Comparison of ENCODE assay signal across 8 mouse cellular contexts in the genomic region with DNA sequence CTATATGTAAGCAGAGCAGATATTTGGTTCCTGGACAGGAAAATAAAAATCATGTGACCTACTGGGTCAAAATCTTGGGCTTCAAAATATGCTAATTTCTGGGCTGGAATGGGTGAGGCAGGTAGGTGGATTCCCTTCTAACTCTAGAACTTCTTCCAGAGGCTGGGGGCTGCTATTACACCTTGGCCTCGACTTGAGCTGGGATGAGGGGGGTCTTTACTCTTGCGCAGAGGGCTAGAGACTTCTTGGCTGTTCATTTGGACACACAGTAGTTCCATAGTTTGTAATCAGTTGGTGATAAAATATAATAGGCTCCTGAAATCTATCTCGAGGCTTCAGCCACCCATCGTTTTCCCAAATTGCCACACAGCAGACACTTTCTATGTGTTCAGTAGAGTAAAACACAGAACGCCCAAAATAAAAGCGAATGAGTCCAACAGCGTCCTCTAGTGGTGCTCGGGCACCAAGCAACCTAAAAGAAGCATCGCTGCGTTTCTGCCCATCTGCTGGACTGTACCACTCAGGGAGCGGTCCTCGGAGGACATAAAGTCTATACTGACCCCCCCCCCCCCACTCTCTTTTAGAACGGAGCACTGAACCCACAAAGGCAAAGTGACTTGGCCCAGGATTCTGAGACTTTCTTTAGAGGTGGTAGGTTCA. TPM values are rescaled to one million over a fixed set of nuclear protein-coding genes. Genes with fewer than 3 reads are reported as not detected.
DNase-seq lines count a peak whose midpoint lies in the region; ATAC-seq and TF ChIP-seq lines count a peak whose summit lies in the region.

No protein-coding gene starts in this region.

- in situ Hi-C loops in ES-E14 (cut with MboI; ENCODE audit: low sequenced_read_pairs in 2 of 2, unreplicated experiment in 2 of 2) = no loop called here

- no peak overlapping the region; the same call in 1 of the 2 replicates for H3K9ac ChIP-seq in ES-E14 (ENCODE audit: insufficient read depth, low read depth, low read length, poor library complexity, severe bottlenecking)
- peak overlapping the region; percentile 53 for H3K9ac ChIP-seq in forebrain, embryonic 15.5 days (replicated peaks)
- peak overlapping the region; percentile 84 for H3K9ac ChIP-seq in liver, postnatal 0 days (replicated peaks)
- peak overlapping the region; percentile 76 for H3K9ac ChIP-seq in neural tube, embryonic 13.5 days

- no peaks in the 10 kb centered on the region for H3K36me3 ChIP-seq in ES-E14 (ENCODE audit: control insufficient read depth, insufficient read depth, low read length, poor library complexity, severe bottlenecking)
- H3K36me3 ChIP-seq in forebrain, embryonic 15.5 days = no peaks in the 10 kb centered on the region
- peaks cover 6% of the 10 kb centered on the region for H3K36me3 ChIP-seq in liver, postnatal 0 days (replicated peaks; ENCODE audit: insufficient read depth, low read length)
- H3K36me3 ChIP-seq in neural tube, embryonic 13.5 days = no peaks in the 10 kb centered on the region
- H3K36me3 ChIP-seq in testis, adult 2 months (ENCODE audit: control insufficient read depth, insufficient read depth, low read length) = no peaks in the 10 kb centered on the region

- TF ChIP-seq CTCF in liver, postnatal 0 days (IDR thresholded peaks at IDR 0.05; ENCODE audit: low read depth) = peak; percentile 96
- peak; percentile 85; the same call in 1 of the 2 replicates for TF ChIP-seq CTCF in testis, adult 2 months (IDR thresholded peaks at IDR 0.05; ENCODE audit: control insufficient read depth, insufficient read depth, insufficient replicate concordance, low read depth, low read length)

- peak; percentile 71 for DNase-seq in ES-E14 (ENCODE audit: low read depth, low spot score)
- DNase-seq in cerebellum, adult 11 months = peak; percentile 81
- DNase-seq in heart, postnatal 25 days (ENCODE audit: low spot score) = peak; percentile 64
- DNase-seq in layer of hippocampus, adult 11-12 months (ENCODE audit: low spot score) = peak; percentile 89
- peak; percentile 88 for DNase-seq in liver, postnatal 0 days

- H3K9me3 ChIP-seq in ES-E14 (ENCODE audit: control insufficient read depth, insufficient read depth, low read depth, low read length) = no peaks in the 10 kb centered on the region
- H3K9me3 ChIP-seq in forebrain, embryonic 15.5 days = no peaks in the 10 kb centered on the region
- peaks cover 2% of the 10 kb centered on the region; the same call in 1 of the 2 replicates for H3K9me3 ChIP-seq in liver, postnatal 0 days (ENCODE audit: low read length)
- no peaks in the 10 kb centered on the region for H3K9me3 ChIP-seq in neural tube, embryonic 13.5 days

- no peak for TF ChIP-seq EP300 in liver, postnatal 0 days (IDR thresholded peaks at IDR 0.05; ENCODE audit: low read depth)

- H3K4me1 ChIP-seq in ES-E14 (ENCODE audit: control insufficient read depth in 2 of 2, insufficient read depth in 2 of 2, low read length in 2 of 2, poor library complexity in 1 of 2) = peaks cover 0 to 2% of the 10 kb centered on the region in 2 experiments; a peak in 1 of 4 replicates
- H3K4me1 ChIP-seq in forebrain, embryonic 15.5 days = peaks cover 9% of the 10 kb centered on the region
- H3K4me1 ChIP-seq in liver, postnatal 0 days (ENCODE audit: insufficient read depth) = peaks cover 26% of the 10 kb centered on the region
- H3K4me1 ChIP-seq in neural tube, embryonic 13.5 days (replicated peaks) = peaks cover 7% of the 10 kb centered on the region
- peaks cover 7% of the 10 kb centered on the region for H3K4me1 ChIP-seq in testis, adult 2 months (ENCODE audit: control insufficient read depth, insufficient read depth, low read length)

- no peak overlapping the region for H3K27ac ChIP-seq in ES-E14 (ENCODE audit: insufficient read depth, low read depth, low read length, poor library complexity, severe bottlenecking)
- 0 out of 2 replicates have a peak overlapping the region, but pooled peaks have one; percentile 49 for H3K27ac ChIP-seq in forebrain, embryonic 15.5 days (replicated peaks)
- H3K27ac ChIP-seq in liver, postnatal 0 days (ENCODE audit: low read depth) = peak overlapping the region; percentile 98
- H3K27ac ChIP-seq in neural tube, embryonic 13.5 days (replicated peaks) = 0 out of 2 replicates have a peak overlapping the region, but pooled peaks have one; percentile 46
- no peak overlapping the region for H3K27ac ChIP-seq in testis, adult 2 months (ENCODE audit: control insufficient read depth, insufficient read depth, low read depth, low read length)

- peak; percentile 72 for ATAC-seq in forebrain, embryonic 15.5 days (replicated peaks)
- peak; percentile 61 for ATAC-seq in liver, postnatal 0 days
- peak; percentile 66 for ATAC-seq in neural tube, embryonic 13.5 days (ENCODE audit: low read depth)

- TF ChIP-seq POLR2A in testis, adult 2 months (IDR thresholded peaks at IDR 0.05; ENCODE audit: control insufficient read depth, low read depth, low read length) = no peak

- intact Hi-C loops in heart, postnatal 25 days (cut with DNase I) = loop anchor here (5.0 to 10.0 kb wide), 3 partner anchors 36 to 343 kb away; a partner anchor contains a TSS

- WGBS in forebrain, embryonic 15.5 days = 7% methylated on average over 13 of the region's 13 CpGs
- 11% methylated on average over 13 of the region's 13 CpGs for WGBS in liver, postnatal 0 days (ENCODE audit: insufficient replicate concordance)
- WGBS in neural tube, embryonic 13.5 days = 9% methylated on average over 13 of the region's 13 CpGs

- H3K27me3 ChIP-seq in forebrain, embryonic 15.5 days = no peaks in the 10 kb centered on the region
- H3K27me3 ChIP-seq in liver, postnatal 0 days (ENCODE audit: insufficient read depth, low read length) = no peaks in the 10 kb centered on the region
- H3K27me3 ChIP-seq in neural tube, embryonic 13.5 days = no peaks in the 10 kb centered on the region
- no peaks in the 10 kb centered on the region for H3K27me3 ChIP-seq in testis, adult 2 months (ENCODE audit: control insufficient read depth, insufficient read depth, low read length)

- peak overlapping the region; percentile 90 for H3K4me2 ChIP-seq in forebrain, embryonic 15.5 days (replicated peaks)
- peak overlapping the region; percentile 98 for H3K4me2 ChIP-seq in liver, postnatal 0 days (ENCODE audit: low read depth, low read length)
- H3K4me2 ChIP-seq in neural tube, embryonic 13.5 days = peak overlapping the region; percentile 97

- peak overlapping the region; percentile 65 to 72 for H3K4me3 ChIP-seq in ES-E14 (ENCODE audit: insufficient read depth in 1 of 2, low read depth in 1 of 2, low read length in 2 of 2, poor library complexity in 1 of 2, severe bottlenecking in 1 of 2)
- H3K4me3 ChIP-seq in forebrain, embryonic 15.5 days = peak overlapping the region; percentile 53
- H3K4me3 ChIP-seq in liver, postnatal 0 days (ENCODE audit: low read depth, low read length) = peak overlapping the region; percentile 92
- peak overlapping the region; percentile 58 for H3K4me3 ChIP-seq in neural tube, embryonic 13.5 days
- peak overlapping the region; percentile 61 for H3K4me3 ChIP-seq in testis, adult 2 months (ENCODE audit: control insufficient read depth, low read depth, low read length)

TF ChIP-seq in ES-E14, 5 proteins besides CTCF, POLR2A, EP300 and RAD21:
- TF ChIP-seq MAFK (IDR thresholded peaks at IDR 0.05; ENCODE audit: insufficient read depth, low read depth, low read length) (no peak), ZC3H11A (IDR thresholded peaks at IDR 0.05; ENCODE audit: borderline replicate concordance, low read depth, low read length) (peak; percentile 50; the same call in 1 of the 2 replicates)

RNA-seq across cellular contexts. Expression of a gene that starts 0.7 kb away (rescaled TPM):
- total RNA-seq in ES-E14 (2012; rRNA removed) = 0.58 and 1.9 TPM in 2 replicates
- 20.4 and 20.9 TPM in 2 replicates for polyA plus RNA-seq in forebrain, embryonic 15.5 days (2015; fragmentation: Nextera tagmentation; extraction: Ambion mirVana)
- total RNA-seq in heart, postnatal 25 days (2021) = 10 to 100 TPM; 30.6 to 70.6 TPM
- 276 and 305 TPM in 2 replicates for polyA plus RNA-seq in liver, postnatal 0 days (2015; fragmentation: Nextera tagmentation; extraction: Ambion mirVana)
- 17.4 and 18.3 TPM in 2 replicates for polyA plus RNA-seq in neural tube, embryonic 13.5 days (2015; fragmentation: Nextera tagmentation; extraction: Ambion mirVana)
- 2.2 and 2.3 TPM in 2 replicates for polyA plus RNA-seq in testis, adult 2 months (2012; rRNA removed)

RNA-seq across cellular contexts. Expression of a gene that starts 22.7 kb away (rescaled TPM):
- total RNA-seq in ES-E14 (2012; rRNA removed) = 6.3 and 12.2 TPM in 2 replicates
- 21.7 and 25.4 TPM in 2 replicates for polyA plus RNA-seq in forebrain, embryonic 15.5 days (2015; fragmentation: Nextera tagmentation; extraction: Ambion mirVana)
- 10 to 100 TPM; 68.8 to 75.7 TPM for total RNA-seq in heart, postnatal 25 days (2021)
- polyA plus RNA-seq in liver, postnatal 0 days (2015; fragmentation: Nextera tagmentation; extraction: Ambion mirVana) = 344 and 356 TPM in 2 replicates
- polyA plus RNA-seq in neural tube, embryonic 13.5 days (2015; fragmentation: Nextera tagmentation; extraction: Ambion mirVana) = 36.2 and 37.0 TPM in 2 replicates
- 40.5 and 53.4 TPM in 2 replicates for polyA plus RNA-seq in testis, adult 2 months (2012; rRNA removed)

RNA-seq across cellular contexts. Expression of a gene that starts 24.5 kb away (rescaled TPM):
- total RNA-seq in ES-E14 (2012; rRNA removed) = 4.4 and 4.9 TPM in 2 replicates
- 0.14 TPM in 1 of 2 replicates, not detected in the other for polyA plus RNA-seq in forebrain, embryonic 15.5 days (2015; fragmentation: Nextera tagmentation; extraction: Ambion mirVana)
- not detected for total RNA-seq in heart, postnatal 25 days (2021)
- 0.15 and 0.98 TPM in 2 replicates for polyA plus RNA-seq in liver, postnatal 0 days (2015; fragmentation: Nextera tagmentation; extraction: Ambion mirVana)
- 0.17 TPM in 1 of 2 replicates, not detected in the other for polyA plus RNA-seq in neural tube, embryonic 13.5 days (2015; fragmentation: Nextera tagmentation; extraction: Ambion mirVana)
- 3.0 and 3.4 TPM in 2 replicates for polyA plus RNA-seq in testis, adult 2 months (2012; rRNA removed)

RNA-seq across cellular contexts. Expression of a gene that starts 28.8 kb away (rescaled TPM):
- 60.2 and 73.5 TPM in 2 replicates for total RNA-seq in ES-E14 (2012; rRNA removed)
- polyA plus RNA-seq in forebrain, embryonic 15.5 days (2015; fragmentation: Nextera tagmentation; extraction: Ambion mirVana) = 61.4 and 66.5 TPM in 2 replicates
- 100 to 1,000 TPM in 1 of 2 experiments, 10 to 100 TPM in 1; 99.8 to 103 TPM for total RNA-seq in heart, postnatal 25 days (2021)
- 59.8 and 63.9 TPM in 2 replicates for polyA plus RNA-seq in liver, postnatal 0 days (2015; fragmentation: Nextera tagmentation; extraction: Ambion mirVana)
- 52.9 and 56.0 TPM in 2 replicates for polyA plus RNA-seq in neural tube, embryonic 13.5 days (2015; fragmentation: Nextera tagmentation; extraction: Ambion mirVana)
- 23.3 and 28.5 TPM in 2 replicates for polyA plus RNA-seq in testis, adult 2 months (2012; rRNA removed)

RNA-seq across cellular contexts. Expression of a gene that starts 40.7 kb away (rescaled TPM):
- 30.2 and 47.0 TPM in 2 replicates for total RNA-seq in ES-E14 (2012; rRNA removed)
- polyA plus RNA-seq in forebrain, embryonic 15.5 days (2015; fragmentation: Nextera tagmentation; extraction: Ambion mirVana) = 2.5 and 3.4 TPM in 2 replicates
- 1 to 10 TPM; 1.5 to 2.2 TPM for total RNA-seq in heart, postnatal 25 days (2021)
- polyA plus RNA-seq in liver, postnatal 0 days (2015; fragmentation: Nextera tagmentation; extraction: Ambion mirVana) = 67.8 and 74.2 TPM in 2 replicates
- 2.4 and 3.3 TPM in 2 replicates for polyA plus RNA-seq in neural tube, embryonic 13.5 days (2015; fragmentation: Nextera tagmentation; extraction: Ambion mirVana)
- polyA plus RNA-seq in testis, adult 2 months (2012; rRNA removed) = 0.63 and 1.00 TPM in 2 replicates

Comparison
In these comparisons a context has a peak if more than half of its experiments do, and no peak if none do; other contexts are left out.
1. H3K27ac ChIP-seq: peak in forebrain, embryonic 15.5 days (single experiment), liver, postnatal 0 days (single experiment) and neural tube, embryonic 13.5 days (single experiment); none in ES-E14 (single experiment) and testis, adult 2 months (single experiment).
2. RNA of a gene that starts 0.7 kb away (polyA plus RNA-seq): 276 to 305 TPM in liver, postnatal 0 days; 20.4 to 20.9 TPM in forebrain, embryonic 15.5 days, 17.4 to 18.3 TPM in neural tube, embryonic 13.5 days and 2.2 to 2.3 TPM in testis, adult 2 months; every median in the first group is over 10 times any median in the second.
3. Peak in every context shown above with its lines, with median percentiles within 50 percentile points of each other: DNase-seq, H3K4me3 ChIP-seq, ATAC-seq and H3K4me2 ChIP-seq.